Mouse (Mus musculus): Measurements from ENCODE around the gene Ndufaf5. TPM values are rescaled to one million over a fixed set of nuclear protein-coding genes. Genes with fewer than 3 reads are reported as not detected.
"Not testable (repeated sequence)": the region's sequence is repeated elsewhere in the genome, so short reads cannot be mapped to it uniquely, and the experiment has no call there.

Gene Ndufaf5
- 10 to 100 TPM; 50.3 to 54.6 TPM for total RNA-seq (2021)
- long read RNA-seq, experiment 1, transcript Ndufaf5-201 (11 exons, 1,166 nt), result major isoform, 17 of 19 reads
- long read RNA-seq, experiment 1, partial matches to known transcripts, result 0 of 19 reads
- long read RNA-seq, experiment 1, other reads (novel, unspliced or antisense), result 2 of 19 reads
- long read RNA-seq, experiment 2, transcript Ndufaf5-201 (11 exons, 1,166 nt), result major isoform, 25 of 31 reads
- long read RNA-seq, experiment 2, partial matches to known transcripts, result 0 of 31 reads
- long read RNA-seq, experiment 2, other reads (novel, unspliced or antisense), result 6 of 31 reads

GRCm38 (mm10) chr2:140170127-140170802, at the start of gene Ndufaf5, which contains the start of gene Esf1:
TSS of gene Ndufaf5 (plus strand) at chr2:140170649.
TSS of gene Esf1 (minus strand) at chr2:140170564.
- DNase-seq (ENCODE audit: low spot score in 2 of 2), result peak; percentile 95 to 98
- Histone ChIP-seq H3K4me3 (peak within 1 kb of the TSS; percentile 96), H3K27ac (peak within 1 kb of the TSS; percentile 88)
- 0 out of 2 replicates have a peak, but pooled peaks have one; percentile 4 for TF ChIP-seq CTCF (conservative IDR thresholded peaks at IDR 0.05)

- Histone ChIP-seq H3K27ac (no peak overlapping the region), H3K4me3 (no peak overlapping the region)
- DNase-seq (ENCODE audit: low spot score in 2 of 2), result no peak
- TF ChIP-seq CTCF (conservative IDR thresholded peaks at IDR 0.05), result peak; percentile 24
Measured at GRCm38 (mm10) chr2:140125516-140125915, 44.9 kb upstream of the Ndufaf5 start.

- H3K27ac ChIP-seq; DNase-seq (ENCODE audit: low spot score in 2 of 2); H3K4me3 ChIP-seq: not testable (repeated sequence)
Measured at GRCm38 (mm10) chr2:140151743-140152142, 18.7 kb upstream of the Ndufaf5 start, which contains the start of gene Gm17374. TSS of gene Gm17374 (plus strand) at chr2:140152043.

- H3K27ac ChIP-seq, result no peak overlapping the region
- TF ChIP-seq CTCF (conservative IDR thresholded peaks at IDR 0.05), result peak; percentile 86
- no peak for DNase-seq (ENCODE audit: low spot score in 2 of 2)
- H3K4me3 ChIP-seq, result no peak overlapping the region
Measured at GRCm38 (mm10) chr2:140159186-140159730, 11.2 kb upstream of the Ndufaf5 start.

- H3K4me3 ChIP-seq, result no peak overlapping the region
- DNase-seq (ENCODE audit: low spot score in 2 of 2), result no peak
- H3K27ac ChIP-seq, result no peak overlapping the region
- no peak for TF ChIP-seq CTCF (conservative IDR thresholded peaks at IDR 0.05)
Measured at GRCm38 (mm10) chr2:140163351-140163854, 7.0 kb upstream of the Ndufaf5 start.

GRCm38 (mm10) chr2:140169057-140169456, 1.4 kb upstream of the Ndufaf5 start:
- no peak for TF ChIP-seq CTCF (conservative IDR thresholded peaks at IDR 0.05)
- Histone ChIP-seq H3K4me3 (no peak overlapping the region), H3K27ac (no peak overlapping the region)
- DNase-seq (ENCODE audit: low spot score in 2 of 2), result no peak

GRCm38 (mm10) chr2:140170803-140171553, 529 bp downstream of the Ndufaf5 start:
- peak overlapping the region; percentile 96 for H3K4me3 ChIP-seq
- TF ChIP-seq CTCF (conservative IDR thresholded peaks at IDR 0.05), result no peak
- no peak for DNase-seq (ENCODE audit: low spot score in 2 of 2)
- H3K27ac ChIP-seq, result peak overlapping the region; percentile 88

GRCm38 (mm10) chr2:140185685-140186210, 15.3 kb downstream of the Ndufaf5 start:
- H3K27ac ChIP-seq; H3K4me3 ChIP-seq; DNase-seq (ENCODE audit: low spot score in 2 of 2): not testable (repeated sequence)
- TF ChIP-seq CTCF (conservative IDR thresholded peaks at IDR 0.05), result peak; percentile 60

- no peak overlapping the region for H3K27ac ChIP-seq
- H3K4me3 ChIP-seq, result no peak overlapping the region
- peak; percentile 73 for TF ChIP-seq CTCF (conservative IDR thresholded peaks at IDR 0.05)
- peak in 1 of 2 experiments; percentile 18 for DNase-seq (ENCODE audit: low spot score in 2 of 2)
Measured at GRCm38 (mm10) chr2:140200713-140201112, 30.3 kb downstream of the Ndufaf5 start.

- H3K4me3 ChIP-seq, result no peak overlapping the region
- TF ChIP-seq CTCF (conservative IDR thresholded peaks at IDR 0.05), result no peak
- peak overlapping the region; percentile 78 for H3K27ac ChIP-seq
- DNase-seq (ENCODE audit: low spot score in 2 of 2), result no peak
Measured at GRCm38 (mm10) chr2:140202573-140202972, 32.1 kb downstream of the Ndufaf5 start.

GRCm38 (mm10) chr2:140203756-140204155, 33.3 kb downstream of the Ndufaf5 start:
- TF ChIP-seq CTCF (conservative IDR thresholded peaks at IDR 0.05), result no peak
- Histone ChIP-seq H3K4me3 (no peak overlapping the region), H3K27ac (no peak overlapping the region)
- no peak for DNase-seq (ENCODE audit: low spot score in 2 of 2)

- TF ChIP-seq CTCF (conservative IDR thresholded peaks at IDR 0.05), result no peak
- H3K4me3 ChIP-seq, result no peak overlapping the region
- H3K27ac ChIP-seq, result peak overlapping the region; percentile 76; the same call in 1 of the 2 replicates
- DNase-seq (ENCODE audit: low spot score in 2 of 2), result no peak
Measured at GRCm38 (mm10) chr2:140214519-140215027, 44.1 kb downstream of the Ndufaf5 start.

All from layer of hippocampus, adult 2 months (tissue).